Mouse (Mus musculus) c-Kit-negative CD71-positive TER-119-positive erythroid progenitor cells, embryonic 14.5 days (primary cell): ENCODE data around the gene Banf2.

Source experiments
- DNase-seq: peaks from one replicate; pipeline ENCODE4 v3.0.0-alpha.2; 2013; ENCODE audit warnings: low read depth, low spot score

Banf2 gene

DNA sequence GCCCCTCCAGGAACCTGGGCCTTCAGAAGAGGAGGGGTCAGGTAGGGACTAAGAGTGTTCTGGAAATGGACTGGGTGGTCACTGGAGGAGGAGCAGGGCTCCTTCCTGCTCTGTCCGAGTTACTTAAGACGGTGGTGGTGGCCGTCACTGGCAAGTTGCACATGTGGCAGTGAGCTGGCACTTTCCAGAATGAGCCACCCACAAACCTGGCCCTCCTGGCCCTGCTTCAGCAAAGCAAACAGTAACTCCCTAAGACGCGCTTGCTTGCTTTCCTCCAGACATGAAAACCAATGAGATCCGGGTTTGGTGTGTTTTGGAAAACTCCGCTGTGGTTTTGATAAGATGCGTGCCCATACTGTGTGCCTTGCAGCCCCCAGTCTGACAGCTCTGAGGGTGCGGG, 7.5 kb upstream of the Banf2 start:
- DNase-seq, result no peak

DNA sequence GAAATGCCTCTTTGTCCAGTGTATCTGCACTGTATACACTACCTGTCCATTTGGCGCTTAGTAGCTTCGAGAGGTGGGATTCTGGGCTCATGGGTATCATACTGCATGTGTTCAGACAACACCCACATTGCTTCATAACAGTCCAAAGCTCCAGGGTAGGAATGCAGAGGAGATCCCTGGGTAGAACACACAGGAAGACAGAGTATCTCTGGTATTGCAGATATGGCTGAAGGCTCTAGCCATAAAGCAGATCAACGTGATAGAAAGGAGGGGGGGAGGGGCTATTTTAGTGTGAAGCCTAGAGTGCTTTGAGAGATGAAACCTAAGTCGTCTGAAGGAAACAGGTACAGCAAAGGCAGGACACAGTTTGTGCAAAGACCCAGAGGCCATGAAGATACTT, 6.4 kb upstream of the Banf2 start:
- DNase-seq, result no peak

DNA sequence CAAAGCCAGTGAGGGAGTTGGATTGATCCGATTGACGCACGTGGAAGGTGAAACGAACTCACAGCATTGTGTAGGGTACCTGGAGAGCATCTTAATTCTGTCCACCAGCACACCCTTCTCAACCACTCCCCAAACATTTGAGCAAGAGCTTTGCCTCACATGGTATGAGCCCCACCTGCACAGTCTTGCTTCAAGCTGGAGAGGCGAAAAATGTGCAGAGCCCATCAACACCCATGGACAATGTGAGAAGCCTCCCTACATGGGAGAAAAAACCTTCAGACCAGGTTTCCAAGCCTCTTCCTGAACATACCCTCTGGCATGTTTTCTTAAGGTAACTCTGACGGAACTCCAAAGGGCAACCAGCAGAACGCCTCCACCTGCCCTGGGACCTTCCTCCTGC, 2.1 kb upstream of the Banf2 start:
- no peak for DNase-seq

GRCm38 (mm10) chr2:144044726-144045125, 11.9 kb downstream of the Banf2 start:
- DNase-seq, result no peak

GRCm38 (mm10) chr2:144045756-144046560, 13.1 kb downstream of the Banf2 start:
- no peak for DNase-seq

DNA sequence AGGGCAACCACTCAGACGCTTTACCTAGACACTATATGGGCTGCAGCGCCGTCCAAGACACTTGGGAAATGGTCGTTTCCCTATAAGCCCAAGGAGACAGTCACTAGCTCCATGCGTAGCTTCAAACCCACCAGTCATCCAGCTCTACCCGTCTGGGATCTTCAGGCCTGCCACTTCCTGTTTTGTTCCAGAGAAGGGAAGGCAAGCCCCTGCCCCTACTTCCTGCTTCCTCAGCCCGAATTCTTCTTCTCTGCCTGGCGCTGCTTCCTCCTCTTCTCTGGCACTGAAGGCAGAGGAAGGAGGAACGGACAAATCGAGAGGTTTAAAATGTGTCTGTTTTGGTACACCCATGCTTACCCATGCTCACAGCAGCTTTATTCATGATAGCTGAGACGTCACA, 14.1 kb downstream of the Banf2 start:
- no peak for DNase-seq

DNA sequence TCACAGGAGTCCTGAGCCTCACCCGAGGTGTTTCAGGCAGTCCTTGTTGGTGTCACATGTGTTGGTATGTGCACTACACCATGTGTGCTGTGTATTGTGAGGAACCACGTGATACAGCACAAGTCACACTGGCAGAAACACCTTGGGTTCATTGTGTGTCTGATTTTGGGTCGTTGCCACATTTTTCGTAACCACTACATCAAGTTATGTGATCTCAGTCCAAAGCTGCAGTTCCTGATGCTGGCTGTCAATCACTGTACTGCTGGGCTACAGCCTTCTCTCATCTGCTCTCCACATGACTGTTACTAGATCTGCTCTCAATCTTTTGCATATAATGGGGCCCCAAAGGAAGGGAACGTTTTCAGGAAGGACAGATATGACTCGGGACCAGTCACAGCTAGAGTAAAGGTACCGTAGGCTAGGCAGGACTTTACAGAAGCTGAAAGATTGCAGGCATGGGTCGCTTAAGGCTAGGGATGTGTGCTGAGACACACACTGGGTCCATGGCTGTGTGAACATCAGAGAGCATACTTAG, 17.4 kb downstream of the Banf2 start:
- DNase-seq, result no peak

DNA sequence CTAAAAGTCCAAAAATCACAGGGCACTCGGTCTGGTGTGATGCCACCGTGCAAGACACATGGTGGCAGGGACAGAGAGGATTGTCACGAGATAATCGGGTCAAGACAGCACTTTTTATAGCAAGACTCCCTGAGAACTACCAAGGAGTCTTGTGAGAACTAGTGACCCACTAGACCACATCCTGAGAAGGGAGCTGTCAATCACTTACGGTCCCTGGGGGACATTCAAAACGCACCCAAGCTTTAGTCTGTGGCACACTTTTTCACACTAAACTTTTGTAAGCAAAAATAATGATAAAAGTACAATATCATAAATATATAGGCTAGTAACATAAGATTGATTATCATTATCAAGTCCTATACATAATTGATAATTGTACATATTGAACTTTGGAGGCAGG, 18.0 kb downstream of the Banf2 start:
- DNase-seq, result no peak

DNA sequence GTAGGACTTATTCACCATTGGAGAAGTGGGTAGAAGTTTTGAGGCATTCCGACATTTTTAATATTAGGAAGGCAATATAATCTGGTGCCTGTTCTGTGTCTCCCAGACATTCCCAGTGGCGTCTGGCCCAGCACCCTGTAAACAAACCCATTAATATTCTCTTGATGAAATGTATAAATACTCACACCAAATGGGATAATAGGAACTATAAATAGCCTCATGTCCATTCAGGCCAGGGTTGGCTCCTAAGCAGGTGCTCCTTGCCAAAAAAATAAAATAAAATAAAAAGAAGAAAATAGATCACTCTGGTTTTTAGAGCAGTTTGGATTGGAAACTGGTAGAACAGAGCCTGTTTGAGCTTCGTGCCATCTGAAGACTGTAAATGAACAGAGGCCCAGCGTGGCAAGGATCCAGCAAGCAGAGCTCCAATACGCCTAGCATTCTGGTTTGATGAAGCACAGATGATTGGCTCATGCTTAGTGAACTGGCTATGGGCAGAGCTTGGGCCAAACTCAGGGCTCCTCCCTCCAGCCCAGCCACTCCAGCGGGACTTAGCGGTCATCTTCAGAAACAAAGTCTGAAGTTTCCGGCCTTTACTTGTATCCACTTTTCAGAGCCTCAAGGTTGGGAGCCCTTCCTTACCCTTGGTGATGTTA, 19.7 kb downstream of the Banf2 start:
- no peak for DNase-seq

DNA sequence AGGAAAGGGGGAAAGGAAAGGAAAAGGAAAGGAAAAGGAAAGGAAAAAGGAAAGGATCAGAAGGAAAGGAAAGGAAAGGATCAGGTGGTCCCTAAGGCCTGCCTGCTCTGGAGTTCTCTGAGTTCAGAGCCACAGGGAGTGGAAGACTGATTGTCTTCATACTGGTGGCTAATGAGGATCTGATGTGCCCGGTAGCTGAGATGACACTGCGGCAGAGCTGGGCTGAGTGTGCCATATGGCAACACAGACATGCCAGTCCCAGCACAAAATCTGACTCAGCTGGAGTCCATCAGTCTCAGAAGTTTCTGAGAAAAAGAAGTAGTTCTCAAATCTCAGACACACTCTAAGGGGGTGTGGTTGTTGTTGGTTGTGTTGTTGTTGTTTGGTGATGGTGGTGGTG, 24.9 kb downstream of the Banf2 start:
- DNase-seq, result no peak

DNA sequence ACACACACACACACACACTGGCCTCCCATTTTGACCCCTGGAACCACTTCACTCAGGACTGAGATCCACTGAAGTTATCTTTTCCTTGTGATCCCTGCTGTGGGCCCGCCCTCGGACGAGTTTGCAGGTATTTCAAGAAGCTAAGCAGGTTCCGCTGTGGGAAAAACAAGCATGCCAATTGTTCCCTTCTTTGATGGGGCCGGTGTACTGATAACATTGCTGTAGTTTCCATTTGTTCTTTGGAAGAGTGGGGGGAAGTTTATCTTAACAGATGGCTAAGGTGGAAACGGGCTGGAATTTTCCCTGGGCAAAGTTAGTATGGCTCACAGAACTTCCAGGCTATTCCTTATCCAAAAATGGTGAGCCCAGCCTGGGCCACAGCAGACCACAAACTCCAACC, 28.8 kb downstream of the Banf2 start:
- DNase-seq, result no peak

GRCm38 (mm10) chr2:144065499-144065898, 32.6 kb downstream of the Banf2 start:
- no peak for DNase-seq

DNA sequence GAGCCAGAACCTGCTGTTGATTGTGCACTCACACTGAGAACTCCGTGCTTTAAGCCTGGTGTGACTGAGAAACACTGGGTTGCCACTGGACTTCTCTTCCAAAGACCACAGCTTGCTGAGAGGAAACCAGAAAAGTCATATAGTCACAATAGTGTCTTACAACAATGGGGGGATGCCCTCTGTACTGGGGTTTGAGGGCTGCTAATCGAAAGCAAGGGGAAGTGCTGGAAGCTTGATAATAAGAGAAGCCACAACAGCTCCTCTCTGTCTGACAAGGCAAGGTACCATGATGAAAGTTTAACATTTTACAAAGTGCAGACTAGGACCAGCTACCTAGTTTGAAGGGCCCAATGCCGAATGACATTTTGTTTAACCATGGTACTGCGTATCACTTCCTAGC, 36.8 kb downstream of the Banf2 start:
- DNase-seq, result no peak

GRCm38 (mm10) chr2:144070479-144070878, 37.6 kb downstream of the Banf2 start:
- DNase-seq, result no peak

GRCm38 (mm10) chr2:144072642-144073041, 39.8 kb downstream of the Banf2 start:
- no peak for DNase-seq

DNA sequence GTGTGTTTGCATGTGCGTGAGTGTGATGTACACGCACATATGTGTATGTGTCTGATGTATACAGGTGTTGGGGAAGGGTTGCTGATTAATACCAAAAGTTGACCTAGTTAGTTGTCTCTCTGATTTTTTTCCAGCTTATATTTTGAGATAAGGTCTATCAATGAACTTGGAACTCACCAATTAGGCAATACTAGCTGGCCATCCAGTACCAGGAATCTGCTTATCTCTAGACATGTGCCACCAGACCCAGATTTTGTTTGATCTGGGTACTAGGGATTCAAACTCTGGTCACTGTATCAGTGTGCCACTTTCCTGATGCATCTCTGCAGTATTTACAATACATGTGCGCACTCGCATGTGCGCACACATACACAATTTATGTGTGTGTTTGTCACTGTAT, 41.2 kb downstream of the Banf2 start:
- no peak for DNase-seq

GRCm38 (mm10) chr2:144076625-144077024, 43.8 kb downstream of the Banf2 start:
- DNase-seq, result no peak

- no peak for DNase-seq
Observed at GRCm38 (mm10) chr2:144078897-144079296, 46.0 kb downstream of the Banf2 start.

GRCm38 (mm10) chr2:144086183-144086847, 53.5 kb downstream of the Banf2 start:
- no peak for DNase-seq

DNA sequence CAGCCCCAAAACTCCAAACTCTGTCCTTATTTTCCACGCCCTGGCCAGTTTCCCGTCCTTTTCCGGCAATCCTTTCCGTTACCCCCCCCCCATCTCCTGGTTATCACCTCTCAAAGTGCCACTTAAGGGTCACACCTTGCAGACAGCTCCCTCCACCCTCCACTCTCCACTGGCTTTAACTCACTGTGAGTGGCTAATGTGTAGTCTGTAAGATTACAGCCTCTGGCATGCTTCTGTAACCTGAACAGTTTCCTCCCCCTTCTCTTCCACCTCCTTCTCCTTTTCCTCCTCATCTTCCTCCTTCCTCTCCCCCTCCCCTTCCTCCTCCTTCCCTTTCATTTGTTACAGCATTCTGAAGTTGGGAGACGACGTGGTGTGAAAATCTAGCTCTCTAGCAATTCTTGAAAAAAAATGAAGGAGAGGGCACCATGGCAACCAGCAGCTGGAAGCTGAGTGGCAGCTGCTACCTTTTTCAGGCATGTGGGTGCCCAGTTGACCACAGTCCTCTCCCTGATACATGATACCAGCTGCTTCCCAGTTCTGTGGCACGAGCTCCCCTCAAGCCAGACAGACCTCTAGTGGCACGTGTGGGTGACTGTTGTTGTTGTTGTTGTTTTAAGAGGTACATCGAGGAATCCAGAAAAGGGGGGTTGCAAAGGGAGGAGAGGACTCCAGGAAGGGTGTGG, 55.2 kb downstream of the Banf2 start:
- no peak for DNase-seq

DNA sequence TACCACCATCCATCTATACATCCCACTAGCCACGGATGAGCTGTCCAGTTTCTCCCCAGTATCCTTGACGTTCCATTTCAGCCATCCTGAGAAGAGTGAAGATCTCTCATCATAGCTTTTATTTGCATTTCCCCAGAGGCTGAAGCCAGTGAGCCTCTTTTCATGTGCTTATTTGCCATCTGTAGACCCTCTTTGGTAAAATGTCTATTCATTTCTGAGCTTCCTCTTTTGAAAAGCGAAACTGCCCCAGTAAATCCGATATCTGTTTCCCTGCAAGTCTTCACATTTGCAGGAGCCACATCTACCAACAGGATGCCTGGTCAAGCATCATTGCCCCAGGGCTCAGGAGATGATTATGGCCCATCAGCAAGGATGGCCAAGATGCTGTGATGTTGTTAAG, 59.9 kb downstream of the Banf2 start:
- DNase-seq, result no peak

DNA sequence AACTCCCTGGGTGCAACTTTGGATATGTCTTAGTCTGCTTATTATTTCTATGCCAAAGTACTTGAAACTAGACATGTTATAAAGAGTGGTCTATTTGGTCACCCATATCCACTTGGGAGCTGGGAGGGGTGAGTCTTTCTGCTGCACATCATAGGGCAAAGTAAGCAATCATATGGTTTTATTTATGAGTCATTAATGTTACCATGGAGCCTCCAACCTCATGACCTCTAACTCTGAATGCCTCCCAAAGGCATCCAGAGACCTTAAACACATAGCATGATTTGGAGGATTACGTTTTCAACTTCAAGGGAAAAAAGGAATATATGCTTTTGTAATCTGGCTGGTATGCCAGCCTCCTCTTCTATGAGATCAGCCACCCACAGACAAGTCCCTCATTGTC, 61.9 kb downstream of the Banf2 start:
- DNase-seq, result no peak
